Mouse (Mus musculus) ES-E14 (cell line): Measurements from ENCODE around the gene Exoc5. TPM values are rescaled to one million over a fixed set of nuclear protein-coding genes. Genes with fewer than 3 reads are reported as not detected.

Experiments used
- DNase-seq: peaks from one replicate; pipeline ENCODE4 v3.0.0-alpha.2; 2013; ENCODE audit warnings: low read depth, low spot score
- H3K27ac ChIP-seq: 2 replicates; pipeline ENCODE4 v1.5.1; 2012; ENCODE audit warnings: low read depth, mild to moderate bottlenecking, low read length, moderate library complexity, mixed read lengths; ENCODE audit not compliant: poor library complexity, insufficient read depth, severe bottlenecking
- H3K36me3 ChIP-seq: 2 replicates; pipeline ENCODE4 v1.6.1; 2012; ENCODE audit warnings: mild to moderate bottlenecking, low read length, moderate library complexity, mixed read lengths; ENCODE audit not compliant: control insufficient read depth, poor library complexity, insufficient read depth, severe bottlenecking
- H3K4me1 ChIP-seq, 2 experiments: fragments of 150-350 bp in 1 of 2; sonication (generic) in 1 of 2; 2 replicates each; pipeline ENCODE4 v1.6.1; 2012; ENCODE audit warnings: low read length in 2 of 2, mild to moderate bottlenecking in 1 of 2, mixed read lengths in 1 of 2; ENCODE audit not compliant: control insufficient read depth in 2 of 2, insufficient read depth in 2 of 2, poor library complexity in 1 of 2
- H3K4me3 ChIP-seq, 2 experiments: fragments of 150-350 bp in 1 of 2; sonication (generic) in 1 of 2; 2 replicates each; pipeline ENCODE4 v1.5.1; 2012; ENCODE audit warnings: low read length in 2 of 2, low read depth in 1 of 2, mild to moderate bottlenecking in 1 of 2, mixed read lengths in 1 of 2; ENCODE audit not compliant: insufficient read depth in 1 of 2, poor library complexity in 1 of 2, severe bottlenecking in 1 of 2
- H3K9ac ChIP-seq: 2 replicates; pipeline ENCODE4 v1.6.1; 2012; ENCODE audit warnings: low read depth, mild to moderate bottlenecking, low read length, mixed read lengths; ENCODE audit not compliant: poor library complexity, insufficient read depth, severe bottlenecking
- H3K9me3 ChIP-seq: fragments of 150-350 bp; sonication (generic); 2 replicates; pipeline ENCODE4 v1.6.1; 2012; ENCODE audit warnings: low read depth, mild to moderate bottlenecking, low read length; ENCODE audit not compliant: control insufficient read depth, insufficient read depth
- CHD2 ChIP-seq: IDR thresholded peaks from 2 replicates; pipeline ENCODE4 v1.6.1; 2014; ENCODE audit warnings: mild to moderate bottlenecking, low read depth, low read length, inconsistent platforms
- HCFC1 ChIP-seq: IDR thresholded peaks from 2 replicates; pipeline ENCODE4 v1.6.1; 2012; ENCODE audit warnings: low read length, inconsistent platforms, borderline replicate concordance; ENCODE audit not compliant: insufficient read depth
- MAFK ChIP-seq: IDR thresholded peaks from 2 replicates; pipeline ENCODE4 v1.6.1; 2014; ENCODE audit warnings: mild to moderate bottlenecking, low read depth, low read length, inconsistent platforms; ENCODE audit not compliant: insufficient read depth
- ZC3H11A ChIP-seq: IDR thresholded peaks from 2 replicates; pipeline ENCODE4 v1.6.1; 2012; ENCODE audit warnings: low read depth, mild to moderate bottlenecking, inconsistent platforms, low read length, borderline replicate concordance
- ZNF384 ChIP-seq: IDR thresholded peaks from 2 replicates; pipeline ENCODE4 v1.6.1; 2012; ENCODE audit warnings: low read depth, low read length, inconsistent platforms
- in situ Hi-C, 2 experiments: fragments of 600-800 bp; cut with MboI; formaldehyde crosslinking; loops; one replicate each; pipeline ENCODE4 v1.15.1; 2025; ENCODE audit warnings: low sequenced_read_pairs in 2 of 2, inconsistent platforms in 1 of 2; ENCODE audit not compliant: unreplicated experiment in 2 of 2
- total RNA-seq: library from RNA; depleted of rRNA; stranded (reverse); fragments of 300-350 nt; gene quantifications from 2 replicates; pipeline ENCODE4 v1.2.3, GENCODE M21; 2012

Gene Exoc5
- total RNA-seq, 1 experiment = 21.2 TPM

DNA sequence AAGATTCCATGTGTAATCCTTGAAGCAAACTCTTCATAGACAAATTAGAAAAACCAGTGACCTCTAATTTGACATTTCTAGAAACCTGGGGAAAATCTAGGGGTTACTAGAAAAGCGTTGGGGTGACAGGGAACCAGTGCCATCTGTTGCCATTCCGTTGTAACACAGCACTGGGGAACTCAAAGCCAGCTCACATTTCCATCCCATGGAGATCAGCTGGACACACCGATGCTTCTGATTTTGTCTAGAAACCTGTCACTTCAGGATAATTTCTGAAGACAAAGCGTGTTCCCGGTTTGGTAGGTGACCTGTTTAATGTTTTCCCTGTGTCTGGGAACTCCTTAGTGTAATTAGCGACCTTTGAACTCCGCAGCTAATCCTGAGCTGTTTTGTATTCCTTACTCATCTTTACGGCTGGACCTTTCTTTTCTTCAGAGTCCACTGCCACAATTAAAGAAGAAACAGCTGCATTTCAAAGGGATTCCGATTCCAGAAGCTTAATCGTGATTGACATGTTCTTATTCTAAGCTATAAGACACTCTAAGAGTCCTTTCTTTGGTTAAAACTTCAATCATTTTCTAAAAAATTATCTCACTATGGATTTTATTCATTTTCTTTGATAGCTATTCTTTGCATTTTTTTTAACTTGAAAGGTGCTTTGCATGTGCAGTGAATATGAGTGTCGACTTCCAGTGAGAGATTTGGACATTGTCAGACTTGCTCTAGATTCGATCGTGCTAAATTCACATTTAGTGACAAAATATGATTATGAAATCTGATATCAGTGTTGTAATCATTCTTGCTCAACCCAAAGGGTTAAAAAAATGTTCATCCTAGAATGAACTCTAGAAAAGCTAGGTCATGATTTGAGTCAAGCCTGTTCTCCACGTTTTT, 21.9 kb upstream of the Exoc5 start:
- Histone ChIP-seq H3K9ac (no peak overlapping the region), H3K9me3 (no peaks in the 10 kb centered on the region), H3K27ac (no peak overlapping the region), H3K36me3 (no peaks in the 10 kb centered on the region; the same call in 1 of the 2 replicates), H3K4me3 (no peak overlapping the region), H3K4me1 (no peaks in the 10 kb centered on the region)
- TF ChIP-seq HCFC1 (no peak), ZC3H11A (no peak), CHD2 (no peak)
- no peak for DNase-seq
- in situ Hi-C loops = no loop called here

DNA sequence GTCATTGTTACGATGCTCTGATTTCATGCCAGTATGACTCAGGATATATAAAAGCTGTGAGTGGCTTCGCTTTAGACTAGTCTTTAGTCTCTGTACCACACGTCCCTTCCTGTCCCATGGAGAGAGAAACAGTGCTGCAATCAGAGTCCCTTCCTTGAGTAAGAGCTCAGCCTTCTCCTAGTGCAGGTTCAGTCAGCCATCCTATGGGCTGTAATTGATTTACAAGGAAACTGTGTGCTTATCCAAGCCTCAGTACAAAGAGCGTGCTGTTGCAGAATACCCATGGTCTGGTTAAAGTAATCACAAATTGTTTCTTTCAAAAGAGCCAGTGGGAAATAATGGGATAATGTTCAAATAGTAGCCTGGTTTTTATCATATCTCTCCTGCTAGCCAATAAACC, 20.1 kb upstream of the Exoc5 start:
- H3K4me3 ChIP-seq = no peak overlapping the region
- no peaks in the 10 kb centered on the region for H3K9me3 ChIP-seq
- H3K4me1 ChIP-seq = no peaks in the 10 kb centered on the region
- in situ Hi-C loops = no loop called here
- H3K27ac ChIP-seq = no peak overlapping the region
- H3K36me3 ChIP-seq = no peaks in the 10 kb centered on the region; the same call in 1 of the 2 replicates
- no peak for DNase-seq
- no peak overlapping the region for H3K9ac ChIP-seq
- TF ChIP-seq CHD2 = no peak
- TF ChIP-seq ZNF384 = no peak
- no peak for TF ChIP-seq HCFC1
- no peak for TF ChIP-seq MAFK
- no peak for TF ChIP-seq ZC3H11A

DNA sequence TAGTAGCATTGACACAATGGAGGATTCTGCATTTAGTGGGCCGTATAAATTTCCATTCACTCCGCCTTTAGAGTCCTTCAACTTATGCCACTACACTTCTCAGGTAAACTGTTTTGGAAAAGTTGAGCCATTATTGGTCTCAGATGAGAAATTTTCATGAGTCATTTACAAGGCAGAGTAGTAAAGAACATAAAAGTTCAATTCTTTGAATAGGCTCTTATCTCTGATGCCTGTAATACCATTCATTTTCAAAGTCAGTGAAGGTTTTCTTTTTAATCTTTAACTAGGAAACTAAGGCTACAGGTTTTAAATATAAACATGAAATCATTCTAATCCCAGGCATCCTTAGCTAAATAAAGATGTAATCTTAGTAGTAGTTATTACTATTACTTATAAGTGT, 12.4 kb upstream of the Exoc5 start:
- Histone ChIP-seq H3K9ac (no peak overlapping the region), H3K4me1 (no peaks in the 10 kb centered on the region), H3K9me3 (no peaks in the 10 kb centered on the region), H3K36me3 (no peaks in the 10 kb centered on the region; the same call in 1 of the 2 replicates), H3K4me3 (no peak overlapping the region), H3K27ac (no peak overlapping the region)
- TF ChIP-seq ZNF384 (no peak), CHD2 (no peak), HCFC1 (no peak), MAFK (no peak), ZC3H11A (no peak)
- in situ Hi-C loops = no loop called here
- no peak for DNase-seq

DNA sequence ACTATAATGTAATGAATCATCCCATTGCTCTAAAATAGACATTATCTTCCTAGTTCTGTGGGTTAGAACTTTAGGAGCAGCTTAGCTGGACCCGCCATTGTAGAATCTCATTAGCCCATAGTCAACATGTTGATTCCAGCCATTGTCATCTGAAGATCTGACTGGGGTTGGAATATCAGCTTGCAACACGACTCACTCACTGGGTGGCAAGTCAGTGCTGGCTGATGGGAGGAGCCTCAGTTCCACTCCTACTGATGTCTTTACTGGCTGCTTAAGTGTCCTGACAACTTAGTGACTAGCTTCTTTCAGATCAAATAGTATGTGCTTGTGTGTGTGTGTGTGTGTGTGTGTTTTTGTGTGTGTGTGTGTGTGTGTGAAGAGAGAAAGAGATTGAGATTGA, 7.9 kb upstream of the Exoc5 start:
- in situ Hi-C loops = no loop called here
- TF ChIP-seq ZNF384 = no peak
- TF ChIP-seq CHD2 = no peak
- TF ChIP-seq ZC3H11A = no peak
- no peak for TF ChIP-seq HCFC1
- Histone ChIP-seq H3K36me3 (no peaks in the 10 kb centered on the region; the same call in 1 of the 2 replicates), H3K27ac (no peak overlapping the region), H3K4me1 (no peaks in the 10 kb centered on the region), H3K9me3 (no peaks in the 10 kb centered on the region), H3K9ac (no peak overlapping the region), H3K4me3 (no peak overlapping the region)
- no peak for DNase-seq

DNA sequence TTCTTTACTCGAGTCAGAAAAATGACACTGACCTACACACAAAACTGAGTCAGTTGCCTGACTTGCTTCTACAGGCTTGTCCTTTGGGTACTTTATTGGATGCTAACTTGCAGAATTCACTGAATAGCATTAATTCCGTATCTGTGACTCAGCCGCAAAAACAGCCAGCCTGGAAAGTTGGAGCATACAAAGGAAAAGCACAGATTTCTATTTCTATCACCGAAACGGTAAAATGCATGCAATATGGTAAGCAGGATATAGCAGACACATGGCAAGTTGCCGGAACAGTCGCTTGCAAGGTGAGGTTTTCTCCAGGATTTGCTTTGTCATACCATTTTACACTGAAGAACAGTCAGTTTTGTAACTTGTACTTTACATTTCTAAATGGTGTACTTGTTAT, 7.4 kb upstream of the Exoc5 start:
- Histone ChIP-seq H3K9me3 (no peaks in the 10 kb centered on the region), H3K4me1 (no peaks in the 10 kb centered on the region), H3K27ac (no peak overlapping the region), H3K9ac (no peak overlapping the region), H3K36me3 (no peaks in the 10 kb centered on the region; the same call in 1 of the 2 replicates), H3K4me3 (no peak overlapping the region)
- no peak for DNase-seq
- in situ Hi-C loops = no loop called here
- TF ChIP-seq ZNF384 = no peak
- TF ChIP-seq ZC3H11A = no peak
- no peak for TF ChIP-seq MAFK
- TF ChIP-seq HCFC1 = no peak
- no peak for TF ChIP-seq CHD2
